Mouse (Mus musculus) myocyte (in vitro differentiated cells): ENCODE measurements around the gene Med29. TPM values are rescaled to one million over a fixed set of nuclear protein-coding genes. Genes with fewer than 3 reads are reported as not detected.
A peak's percentile ranks its signal among the peaks of the same experiment; 100 is the strongest.

ENCODE experiments used
- H3K27me3 ChIP-seq: one replicate; pipeline ENCODE4 v1.6.1; 2011; ENCODE audit not compliant: control insufficient read depth, insufficient read depth, insufficient read length
- H3K36me3 ChIP-seq: one replicate; pipeline ENCODE4 v1.6.1; 2011; ENCODE audit not compliant: control insufficient read depth, insufficient read depth
- H3K4me2 ChIP-seq: one replicate; pipeline ENCODE4 v1.6.1; 2011; ENCODE audit warnings: low read depth, control low read depth
- H3K4me3 ChIP-seq: one replicate; pipeline ENCODE4 v1.5.1; 2011; ENCODE audit warnings: mild to moderate bottlenecking, control low read depth, moderate library complexity
- H3K79me2 ChIP-seq: one replicate; pipeline ENCODE4 v1.6.1; 2011; ENCODE audit not compliant: control insufficient read depth, insufficient read depth
- H3ac ChIP-seq: one replicate; pipeline ENCODE4 v1.6.1; 2011; ENCODE audit not compliant: control insufficient read depth, insufficient read length
- CEBPB ChIP-seq: IDR thresholded peaks from 2 replicates; pipeline ENCODE4 v1.6.1; 2011; ENCODE audit warnings: mild to moderate bottlenecking, moderate library complexity; ENCODE audit not compliant: poor library complexity, insufficient read depth, severe bottlenecking
- E2F4 ChIP-seq: IDR thresholded peaks from one replicate; pipeline ENCODE4 v1.6.1; 2011; ENCODE audit warnings: mild to moderate bottlenecking, control low read depth, moderate library complexity; ENCODE audit not compliant: insufficient read depth
- MAX ChIP-seq: IDR thresholded peaks from one replicate; pipeline ENCODE4 v1.6.1; 2011; ENCODE audit warnings: low read depth, mild to moderate bottlenecking, control low read depth
- MYOD1 ChIP-seq, 3 experiments: IDR thresholded peaks; one replicate each; pipeline ENCODE4 v1.6.1; 2011; ENCODE audit warnings: control low read depth in 2 of 3, low read depth in 2 of 3, mild to moderate bottlenecking in 2 of 3, moderate library complexity in 1 of 3; ENCODE audit not compliant: insufficient read length in 2 of 3, control insufficient read depth in 1 of 3
- MYOG ChIP-seq, 3 experiments: IDR thresholded peaks; one replicate each; pipeline ENCODE4 v1.6.1; 2011; ENCODE audit warnings: control low read depth in 2 of 3, low read depth in 2 of 3, mild to moderate bottlenecking in 2 of 3; ENCODE audit not compliant: insufficient read length in 2 of 3, control insufficient read depth in 1 of 3, insufficient read depth in 1 of 3
- POLR2A ChIP-seq: IDR thresholded peaks from one replicate; pipeline ENCODE4 v1.6.1; 2011; ENCODE audit warnings: low read depth, mild to moderate bottlenecking, control low read depth, moderate library complexity; ENCODE audit not compliant: insufficient read length
- POLR2AphosphoS2 ChIP-seq: IDR thresholded peaks from one replicate; pipeline ENCODE4 v1.6.1; 2011; ENCODE audit warnings: low read depth, control low read depth; ENCODE audit not compliant: insufficient read length
- REST ChIP-seq: IDR thresholded peaks from one replicate; pipeline ENCODE4 v1.6.1; 2011; ENCODE audit warnings: mild to moderate bottlenecking, control low read depth, moderate library complexity; ENCODE audit not compliant: insufficient read depth, insufficient read length
- SRF ChIP-seq: IDR thresholded peaks from one replicate; pipeline ENCODE4 v1.6.1; 2011; ENCODE audit warnings: low read depth; ENCODE audit not compliant: control insufficient read depth, insufficient read length
- TCF12 ChIP-seq: IDR thresholded peaks from one replicate; pipeline ENCODE4 v1.6.1; 2011; ENCODE audit warnings: mild to moderate bottlenecking, control low read depth; ENCODE audit not compliant: poor library complexity, insufficient read depth, severe bottlenecking
- TCF3 ChIP-seq: IDR thresholded peaks from one replicate; pipeline ENCODE4 v1.6.1; 2011; ENCODE audit warnings: low read depth, control low read depth; ENCODE audit not compliant: insufficient read length
- USF1 ChIP-seq: IDR thresholded peaks from one replicate; pipeline ENCODE4 v1.6.1; 2011; ENCODE audit warnings: low read depth, mild to moderate bottlenecking, control low read depth, moderate library complexity
- polyA plus RNA-seq: library from polyadenylated mRNA; unstranded; fragments of >200 nt; fragmentation: generic; extraction: Trizol; gene quantifications from one replicate; pipeline ENCODE4 v1.2.1, GENCODE M21; 2012; ENCODE audit warnings: missing spikeins

The Med29 gene
- polyA plus RNA-seq, 1 experiment = 34.2 TPM

DNA sequence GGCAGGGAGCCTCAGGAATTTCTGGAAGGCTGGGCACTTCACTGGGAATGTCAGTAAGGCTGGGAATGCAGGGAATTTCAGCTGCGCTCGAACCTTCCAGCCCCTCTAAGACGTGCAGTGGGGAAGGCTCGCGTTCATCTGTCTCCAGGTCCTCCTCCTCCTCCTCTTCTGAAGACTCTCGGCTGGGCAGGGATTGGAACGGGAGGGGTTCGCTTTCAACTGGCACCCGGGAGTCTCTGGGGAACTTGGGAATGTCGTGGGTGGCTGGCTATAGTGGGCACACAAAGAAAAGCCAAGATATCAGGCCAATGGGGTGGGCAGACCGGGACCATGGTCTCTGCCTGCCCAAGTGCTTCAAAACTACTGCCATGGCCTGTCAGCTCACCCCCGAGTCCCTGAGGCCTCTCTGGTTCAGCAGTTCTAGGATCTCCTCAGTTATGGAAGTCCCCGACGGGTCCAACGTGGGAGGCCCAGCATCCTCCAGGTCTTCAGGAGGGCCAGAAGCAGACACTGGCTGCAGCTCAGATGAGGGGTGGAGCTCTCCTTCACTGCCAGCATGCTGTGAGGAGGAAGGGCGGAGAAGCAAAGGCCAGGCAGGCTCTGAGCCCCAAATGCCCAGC, 30.0 kb downstream of the Med29 start:
- no peaks in the 10 kb centered on the region for H3K27me3 ChIP-seq
- TF ChIP-seq MYOG (IDR thresholded peaks at IDR 0.05; ENCODE audit: control insufficient read depth in 1 of 3, insufficient read depth in 1 of 3, insufficient read length in 2 of 3, low read depth in 2 of 3) = peak in 1 of 3 experiments; percentile 32
- TF ChIP-seq POLR2A = no peak
- H3K36me3 ChIP-seq = no peaks in the 10 kb centered on the region
- H3K4me3 ChIP-seq = no peak overlapping the region
- no peak overlapping the region for H3K4me2 ChIP-seq
- no peaks in the 10 kb centered on the region for H3K79me2 ChIP-seq
- H3ac ChIP-seq = no peak overlapping the region

DNA sequence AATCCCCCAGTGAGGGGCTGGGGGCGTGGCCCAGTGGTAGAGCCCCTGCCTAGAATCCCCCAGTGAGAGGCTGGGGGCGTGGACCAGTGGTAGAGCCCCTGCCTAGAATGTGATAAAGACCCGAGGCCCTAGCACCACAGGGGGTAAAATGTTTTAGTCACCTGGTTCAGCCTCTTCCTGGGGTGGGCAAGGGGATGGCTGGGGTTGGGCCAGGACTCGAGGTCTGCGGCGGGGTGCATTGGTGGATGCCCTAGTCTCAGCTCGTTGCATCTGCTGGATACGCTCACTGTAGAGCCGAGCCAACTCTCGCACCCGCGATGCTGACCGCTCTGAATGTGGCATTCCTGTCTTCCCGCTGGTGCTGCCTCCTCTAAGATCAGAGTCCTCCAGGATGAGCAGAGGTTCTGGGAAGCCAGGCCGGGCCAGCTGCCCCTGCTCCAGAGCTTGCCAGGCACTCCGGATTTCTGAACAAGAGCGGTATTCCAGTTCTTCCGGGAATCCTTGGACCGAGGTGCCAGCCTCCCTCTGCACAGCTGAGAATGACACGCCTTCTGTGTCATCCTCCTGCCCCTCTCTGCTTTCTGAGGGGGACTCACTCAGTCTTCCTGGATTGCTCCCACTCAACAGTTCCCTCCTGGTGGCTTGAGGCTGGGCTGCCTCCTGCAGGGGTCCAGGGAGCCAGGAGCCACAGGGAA, 30.7 kb downstream of the Med29 start:
- no peaks in the 10 kb centered on the region for H3K27me3 ChIP-seq
- H3K79me2 ChIP-seq = no peaks in the 10 kb centered on the region
- no peak overlapping the region for H3K4me3 ChIP-seq
- H3K36me3 ChIP-seq = no peaks in the 10 kb centered on the region
- no peak overlapping the region for H3ac ChIP-seq
- TF ChIP-seq MAX (no peak), USF1 (no peak), POLR2A (no peak), SRF (no peak), MYOG (IDR thresholded peaks at IDR 0.05; ENCODE audit: control insufficient read depth in 1 of 3, insufficient read depth in 1 of 3, insufficient read length in 2 of 3, low read depth in 2 of 3) (peak; percentile 50 to 92 (median 51)), MYOD1 (IDR thresholded peaks at IDR 0.05; ENCODE audit: control insufficient read depth in 1 of 3, insufficient read length in 2 of 3, low read depth in 2 of 3) (peak in 2 of 3 experiments; percentile 46 to 72), REST (no peak), CEBPB (no peak), TCF12 (no peak), TCF3 (peak; percentile 7), POLR2AphosphoS2 (no peak), E2F4 (no peak)
- no peak overlapping the region for H3K4me2 ChIP-seq

DNA sequence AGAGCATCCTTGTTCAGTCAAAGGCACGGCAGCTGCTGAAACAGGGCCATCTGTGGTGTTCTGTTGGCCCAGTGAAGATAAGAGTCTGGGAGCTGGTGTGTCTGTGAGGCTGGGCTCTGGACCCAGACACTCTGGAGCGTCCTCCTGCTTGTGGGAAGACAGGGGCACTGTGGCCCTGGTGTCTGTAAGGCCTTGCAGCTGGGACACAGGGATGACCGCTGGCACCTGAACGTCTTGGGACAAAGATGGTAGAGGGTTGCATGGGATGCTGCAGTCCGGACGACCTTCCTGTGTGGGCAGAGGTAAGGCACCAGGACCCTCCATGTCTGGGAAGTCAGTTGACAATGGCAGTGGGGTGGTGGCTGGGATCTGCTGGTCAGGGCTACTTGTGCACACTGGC, 32.2 kb downstream of the Med29 start:
- Histone ChIP-seq H3K36me3 (no peaks in the 10 kb centered on the region), H3K27me3 (no peaks in the 10 kb centered on the region), H3ac (no peak overlapping the region), H3K4me2 (no peak overlapping the region), H3K79me2 (no peaks in the 10 kb centered on the region), H3K4me3 (no peak overlapping the region)
- TF ChIP-seq MYOG (IDR thresholded peaks at IDR 0.05; ENCODE audit: control insufficient read depth in 1 of 3, insufficient read depth in 1 of 3, insufficient read length in 2 of 3, low read depth in 2 of 3) (no peak), POLR2AphosphoS2 (peak; percentile 11)

DNA sequence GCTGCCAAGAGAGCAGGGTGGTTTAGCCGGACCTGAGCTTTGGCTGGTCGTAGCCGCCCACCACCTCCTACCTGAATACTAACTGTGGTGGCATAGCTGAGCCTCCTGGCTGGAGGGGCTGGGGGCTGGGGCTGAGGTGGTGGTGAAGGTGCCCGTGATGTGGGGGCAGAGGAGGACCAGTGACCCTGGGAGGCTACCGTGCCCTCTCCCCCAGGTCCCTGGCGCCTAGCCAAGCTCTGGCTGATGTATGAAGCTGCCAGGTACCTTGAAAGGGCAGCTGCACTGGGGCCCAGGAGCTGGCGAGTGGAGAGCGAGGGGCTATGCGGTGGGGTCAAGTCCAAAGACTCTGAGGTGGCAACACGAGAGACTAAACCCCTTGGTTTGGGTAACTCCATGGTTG, 32.7 kb downstream of the Med29 start:
- Histone ChIP-seq H3K27me3 (no peaks in the 10 kb centered on the region), H3K36me3 (no peaks in the 10 kb centered on the region), H3K79me2 (no peaks in the 10 kb centered on the region), H3K4me3 (no peak overlapping the region), H3ac (no peak overlapping the region), H3K4me2 (no peak overlapping the region)
- TF ChIP-seq CEBPB = no peak
- peak; percentile 10 for TF ChIP-seq POLR2AphosphoS2

DNA sequence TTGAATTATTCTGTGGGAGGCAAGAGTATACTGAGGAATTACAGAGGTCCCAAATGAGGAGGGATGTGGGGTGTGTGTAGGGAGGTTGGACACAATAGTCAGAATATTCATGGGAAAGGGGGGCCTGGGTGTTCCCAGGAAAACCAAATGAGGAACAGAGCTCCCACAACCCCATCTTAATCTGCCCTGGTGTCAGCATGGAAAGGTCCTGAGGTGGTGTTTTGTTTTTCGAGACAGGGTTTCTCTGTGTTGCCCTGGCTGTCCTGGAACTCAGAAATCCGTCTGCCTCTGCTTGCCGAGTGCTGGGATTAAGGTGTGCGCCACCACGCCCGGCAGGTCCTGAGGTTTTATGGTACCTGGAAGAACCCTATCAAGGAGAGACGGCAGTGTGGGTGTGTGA, 34.1 kb downstream of the Med29 start:
- Histone ChIP-seq H3K4me3 (no peak overlapping the region), H3K4me2 (peak overlapping the region; percentile 2), H3K79me2 (no peaks in the 10 kb centered on the region), H3ac (no peak overlapping the region), H3K36me3 (peaks cover 12% of the 10 kb centered on the region), H3K27me3 (no peaks in the 10 kb centered on the region)
- TF ChIP-seq CEBPB = no peak
- TF ChIP-seq POLR2AphosphoS2 = no peak
- TF ChIP-seq TCF3 = no peak
- no peak for TF ChIP-seq MYOD1 (IDR thresholded peaks at IDR 0.05; ENCODE audit: control insufficient read depth in 1 of 3, insufficient read length in 2 of 3, low read depth in 2 of 3)
- TF ChIP-seq SRF = no peak
- TF ChIP-seq POLR2A = no peak
- TF ChIP-seq USF1 = no peak
- TF ChIP-seq REST = no peak
- TF ChIP-seq MYOG (IDR thresholded peaks at IDR 0.05; ENCODE audit: control insufficient read depth in 1 of 3, insufficient read depth in 1 of 3, insufficient read length in 2 of 3, low read depth in 2 of 3) = no peak
- TF ChIP-seq TCF12 = no peak
- no peak for TF ChIP-seq E2F4
- TF ChIP-seq MAX = no peak
